Mouse (Mus musculus) urinary bladder, postnatal 36 days (tissue): ENCODE measurements around the gene Fam151a.
"Not testable (repeated sequence)": the region's sequence is repeated elsewhere in the genome, so short reads cannot be mapped to it uniquely, and the experiment has no call there.

Source experiments
- DNase-seq, 2 experiments: peaks; one replicate each; pipeline ENCODE4 v3.0.0; 2022; ENCODE audit warnings: low spot score in 2 of 2, mixed read lengths in 1 of 2

Fam151a gene

DNA sequence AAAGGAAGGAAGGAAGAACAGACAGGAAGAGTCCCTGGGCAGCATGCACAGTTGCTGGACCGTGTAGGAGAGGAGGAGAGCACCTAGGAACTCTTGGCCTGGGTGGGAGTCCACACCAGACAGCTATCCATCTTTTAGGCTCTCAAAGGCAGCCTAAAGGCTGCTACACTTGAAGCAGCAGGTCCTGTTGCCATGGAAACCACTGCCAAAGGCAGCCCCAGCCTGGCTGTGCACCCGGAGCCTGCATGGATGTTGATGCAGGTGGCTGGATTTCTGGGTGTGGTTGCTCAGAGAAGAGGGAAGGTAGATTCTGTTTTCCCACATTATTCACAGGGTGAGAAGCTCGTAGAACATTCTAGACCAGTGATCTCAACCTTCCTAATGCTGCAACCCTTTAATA lies 43.3 kb downstream of the Fam151a start:
- DNase-seq = no peak

DNA sequence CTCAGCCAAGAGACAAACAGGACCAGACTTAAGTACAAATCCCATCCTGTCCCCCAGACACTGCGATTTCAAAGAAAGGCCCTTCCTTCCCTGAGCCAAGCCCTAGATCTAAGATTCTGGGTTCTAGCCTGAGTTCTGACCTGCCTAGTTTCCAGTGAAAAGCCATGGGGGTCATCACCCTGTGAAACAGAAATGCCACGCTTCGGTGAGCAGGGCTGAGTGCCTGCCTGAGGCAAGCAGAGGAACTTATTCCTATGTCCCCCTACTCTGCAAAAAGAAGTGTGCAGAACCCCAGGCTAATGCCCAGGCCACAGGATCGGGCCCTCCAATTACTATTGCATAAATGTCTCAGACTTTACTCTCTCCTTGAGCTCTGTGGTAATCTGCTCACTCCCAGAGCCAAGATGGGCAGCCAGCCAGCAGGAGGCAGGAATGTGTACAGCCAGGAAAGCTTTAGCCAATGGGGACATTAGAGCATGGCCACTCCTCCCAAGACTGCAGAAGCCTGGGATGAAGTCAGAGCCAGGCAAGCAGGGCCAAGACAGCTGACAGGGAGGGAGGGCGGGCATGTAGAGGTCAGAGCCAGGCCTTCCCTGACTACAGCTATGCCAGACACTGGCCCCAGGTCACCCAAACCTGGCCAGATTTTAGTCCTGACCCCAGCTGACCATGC lies 44.6 kb downstream of the Fam151a start:
- DNase-seq = peak; percentile 64 to 93

DNA sequence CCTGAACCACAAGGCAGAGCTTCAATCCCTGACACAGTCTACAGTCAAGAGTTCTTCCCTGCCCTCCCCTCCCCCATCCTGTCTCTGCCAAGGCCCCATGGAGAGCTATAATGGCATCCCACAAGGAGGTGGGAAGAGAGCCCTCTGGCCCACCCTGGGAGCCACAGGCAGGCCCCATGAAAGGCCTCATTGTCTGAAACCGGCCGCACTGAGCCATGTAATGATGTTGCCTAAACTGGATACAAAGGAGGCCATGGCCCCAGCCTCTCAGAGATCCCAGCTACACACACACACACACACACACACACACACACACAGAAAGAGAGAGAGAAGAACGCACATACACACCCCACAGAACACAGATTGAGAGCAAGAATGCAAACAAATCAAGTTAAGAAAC lies 46.4 kb downstream of the Fam151a start:
- no peak for DNase-seq

GRCm38 (mm10) chr4:106783137-106783536 lies 49.4 kb downstream of the Fam151a start:
- DNase-seq = no peak

DNA sequence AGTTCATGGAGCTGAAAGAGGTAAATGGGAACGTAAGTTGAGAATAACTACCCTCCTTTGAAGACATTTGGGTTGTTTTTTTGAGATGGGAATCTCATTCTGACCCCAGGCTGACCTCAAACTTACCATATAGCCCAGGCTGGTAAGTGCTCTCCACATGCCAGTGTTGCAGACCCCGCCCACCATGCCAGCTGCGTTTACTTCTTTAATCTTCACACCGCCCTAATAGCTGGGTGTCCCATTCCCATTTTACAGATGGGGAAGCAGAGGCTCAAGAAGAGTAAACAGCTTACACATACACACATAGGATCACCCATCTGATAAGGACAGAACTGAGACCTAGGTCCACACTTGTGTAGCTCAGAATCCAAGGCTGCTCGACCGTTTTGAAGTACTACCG lies 51.1 kb downstream of the Fam151a start:
- no peak for DNase-seq

GRCm38 (mm10) chr4:106785345-106785744 lies 51.7 kb downstream of the Fam151a start:
- no peak for DNase-seq

- DNase-seq = no peak
Measured at GRCm38 (mm10) chr4:106785753-106786540, 52.3 kb downstream of the Fam151a start.

DNA sequence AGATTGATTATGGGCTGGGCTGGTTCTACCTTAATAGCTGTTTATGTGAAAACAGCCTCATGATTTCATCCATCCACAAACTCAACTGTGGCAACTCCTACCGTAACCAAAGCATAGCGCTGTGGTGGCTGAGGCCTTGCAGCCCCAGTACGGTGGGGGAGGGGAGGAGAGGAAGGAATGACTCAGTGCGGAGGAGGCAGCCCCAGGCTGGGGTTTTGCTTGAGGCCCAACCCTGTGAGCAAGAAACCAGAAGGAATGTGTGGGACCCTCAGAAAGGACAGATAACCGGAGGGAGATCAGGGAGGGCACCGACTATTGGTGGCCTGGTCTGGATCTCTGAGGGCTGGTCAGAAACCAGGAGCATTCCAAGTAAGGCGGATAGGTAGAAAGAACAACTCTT lies 54.1 kb downstream of the Fam151a start:
- DNase-seq = peak in 1 of 2 experiments; percentile 48

DNA sequence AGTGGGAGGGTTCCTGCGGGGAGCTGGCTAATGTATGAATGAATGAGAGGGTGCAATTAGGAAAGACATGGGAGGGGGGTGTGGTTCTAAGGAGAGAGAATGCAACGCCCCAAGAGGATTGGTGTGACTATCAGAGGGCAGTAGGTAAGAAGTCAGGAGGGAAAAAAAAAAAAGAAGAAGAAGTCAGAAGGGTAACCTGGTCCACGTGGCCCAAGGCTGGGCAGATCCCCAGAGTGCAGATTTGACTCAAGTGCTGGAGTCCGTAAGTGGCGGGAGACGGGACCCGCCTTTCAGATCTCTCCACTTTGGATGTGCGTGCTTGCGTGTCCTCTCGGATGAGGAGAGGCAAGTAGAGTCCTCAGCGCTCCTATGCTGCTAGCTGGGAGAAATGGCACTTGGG lies 54.9 kb downstream of the Fam151a start:
- no peak for DNase-seq

- DNase-seq = no peak
Measured at GRCm38 (mm10) chr4:106789705-106790104, 56.0 kb downstream of the Fam151a start.

DNA sequence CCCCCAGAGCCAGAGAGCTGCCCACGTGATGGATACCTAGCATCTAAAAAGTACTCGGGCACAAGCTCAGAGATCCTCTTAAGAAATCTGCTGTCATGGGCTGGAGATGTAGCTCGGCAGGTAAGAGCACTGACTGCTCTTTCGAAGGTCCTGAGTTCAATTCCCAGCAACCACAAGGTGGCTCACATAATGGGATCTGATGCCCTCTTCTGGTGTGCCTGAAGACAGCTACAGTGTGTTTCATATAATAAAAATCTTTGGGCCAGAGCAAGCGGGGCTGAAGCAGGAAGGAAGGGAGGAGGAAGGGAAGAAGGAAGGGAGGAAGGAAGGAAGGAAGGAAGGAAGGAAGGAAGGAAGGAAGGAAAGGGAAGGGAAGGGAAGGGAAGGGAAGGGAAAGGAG lies 56.5 kb downstream of the Fam151a start:
- DNase-seq = not testable (repeated sequence)

GRCm38 (mm10) chr4:106790938-106791337 lies 57.2 kb downstream of the Fam151a start:
- DNase-seq = no peak

- no peak for DNase-seq
Measured at GRCm38 (mm10) chr4:106792276-106792675, 58.6 kb downstream of the Fam151a start.

- not testable (repeated sequence) for DNase-seq
Measured at GRCm38 (mm10) chr4:106793826-106794225, 60.1 kb downstream of the Fam151a start.

GRCm38 (mm10) chr4:106794247-106794646 lies 60.6 kb downstream of the Fam151a start:
- no peak for DNase-seq

GRCm38 (mm10) chr4:106795289-106795688 lies 61.6 kb downstream of the Fam151a start:
- no peak for DNase-seq
